In the genomic region with DNA sequence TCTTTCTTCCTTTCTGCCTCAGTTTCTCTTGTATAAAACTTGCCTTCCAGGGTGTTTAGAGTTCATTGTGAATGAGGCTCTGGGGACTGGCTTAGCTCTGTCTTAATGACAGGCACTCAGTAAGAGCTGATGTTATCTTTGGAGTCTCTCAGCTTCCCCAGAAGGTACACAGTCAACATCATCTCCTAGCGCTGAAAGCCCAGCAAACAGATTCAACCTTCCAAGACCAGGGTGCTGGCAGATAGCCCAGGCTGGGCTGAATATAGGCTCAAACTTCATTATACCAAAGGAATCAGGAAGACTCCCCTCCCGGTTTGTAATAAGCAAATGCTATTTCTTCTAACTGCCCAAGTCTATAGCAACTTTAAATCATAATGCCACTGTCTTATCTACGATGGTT, we compare ENCODE assay signal across 14 mouse cellular contexts. TPM values are rescaled to one million over a fixed set of nuclear protein-coding genes. Genes with fewer than 3 reads are reported as not detected.
DNase-seq lines count a peak whose midpoint lies in the region; ATAC-seq lines count a peak whose summit lies in the region.
"Had no signal": no experiment of that assay in that cellular context is flagged by ENCODE, and none has a peak within 500 bp of the region (broad histone marks: within the 10 kb centered on the region; RNA-seq: fewer than 3 reads in every experiment).

No protein-coding gene starts in this region.

- no peak overlapping the region for H3K4me2 ChIP-seq in forebrain, embryonic 12.5 days
- no peak overlapping the region for H3K4me2 ChIP-seq in forebrain, embryonic 14.5 days (ENCODE audit: low read length)
- H3K4me2 ChIP-seq in kidney, embryonic 15.5 days = no peak overlapping the region
- H3K4me2 ChIP-seq in midbrain, embryonic 13.5 days (replicated peaks) = no peak overlapping the region
- H3K4me2 ChIP-seq: lung, embryonic 15.5 days had no signal

- H3K27me3 ChIP-seq in forebrain, embryonic 12.5 days = peaks cover 7% of the 10 kb centered on the region; the same call in 1 of the 2 replicates
- no peaks in the 10 kb centered on the region for H3K27me3 ChIP-seq in forebrain, embryonic 14.5 days (replicated peaks; ENCODE audit: control insufficient read depth, insufficient read depth, low read length)
- H3K27me3 ChIP-seq in kidney, embryonic 15.5 days = peaks cover 10% of the 10 kb centered on the region; the same call in 1 of the 2 replicates
- H3K27me3 ChIP-seq in midbrain, embryonic 13.5 days = peaks cover 3% of the 10 kb centered on the region; the same call in 1 of the 2 replicates
- H3K27me3 ChIP-seq: neural tube, embryonic 12.5 days had no signal

- no peak overlapping the region for H3K9ac ChIP-seq in forebrain, embryonic 12.5 days
- no peak overlapping the region for H3K9ac ChIP-seq in forebrain, embryonic 14.5 days (ENCODE audit: low read length)
- no peak overlapping the region for H3K9ac ChIP-seq in kidney, embryonic 15.5 days
- no peak overlapping the region for H3K9ac ChIP-seq in midbrain, embryonic 13.5 days (replicated peaks)
- H3K9ac ChIP-seq: lung, embryonic 15.5 days had no signal

- 0 out of 2 replicates have a peak overlapping the region, but pooled peaks have one; percentile 13 for H3K27ac ChIP-seq in forebrain, embryonic 12.5 days
- no peak overlapping the region for H3K27ac ChIP-seq in forebrain, embryonic 14.5 days (ENCODE audit: low read depth, low read length)
- H3K27ac ChIP-seq in kidney, embryonic 15.5 days = 0 out of 2 replicates have a peak overlapping the region, but pooled peaks have one; percentile 18
- peak overlapping the region; percentile 95 for H3K27ac ChIP-seq in midbrain, embryonic 13.5 days
- H3K27ac ChIP-seq: lung, embryonic 15.5 days; neural tube, embryonic 12.5 days had no signal

- no peak for ATAC-seq in forebrain, embryonic 12.5 days (ENCODE audit: low FRiP score)
- ATAC-seq in forebrain, embryonic 14.5 days = no peak
- no peak for ATAC-seq in kidney, embryonic 15.5 days (replicated peaks; ENCODE audit: low FRiP score)
- ATAC-seq in midbrain, embryonic 13.5 days = no peak
- ATAC-seq: activated CD4-positive, CD25-positive, alpha-beta regulatory T cell, adult 4 months; inflammation-experienced regulatory T-cells, adult 6 months had no signal

- DNase-seq in forebrain, embryonic 14.5 days (ENCODE audit: low spot score) = no peak
- no peak for DNase-seq in kidney, adult 9 months
- peak; percentile 71 for DNase-seq in MN1 (ENCODE audit: low spot score)
- DNase-seq in yolk sac, embryonic 10.5 days (ENCODE audit: low spot score) = no peak
- DNase-seq in thymus, postnatal 25 days = no peak
- DNase-seq: cerebellum, adult 8-10 months had no signal

- peaks cover 8% of the 10 kb centered on the region; the same call in 1 of the 2 replicates for H3K36me3 ChIP-seq in forebrain, embryonic 12.5 days (replicated peaks)
- H3K36me3 ChIP-seq in forebrain, embryonic 14.5 days (ENCODE audit: control insufficient read depth, insufficient read depth, low read length) = no peaks in the 10 kb centered on the region
- no peaks in the 10 kb centered on the region for H3K36me3 ChIP-seq in kidney, embryonic 15.5 days
- H3K36me3 ChIP-seq in midbrain, embryonic 13.5 days = 0 out of 2 replicates have a peak, but pooled peaks cover 2% of the 10 kb centered on the region
- H3K36me3 ChIP-seq: lung, embryonic 15.5 days; neural tube, embryonic 12.5 days had no signal

- 87% methylated on average over 3 of the region's 3 CpGs for WGBS in forebrain, embryonic 12.5 days
- 72% methylated on average over 3 of the region's 3 CpGs for WGBS in forebrain, embryonic 14.5 days
- 67% methylated on average over 3 of the region's 3 CpGs for WGBS in kidney, embryonic 15.5 days
- WGBS in midbrain, embryonic 13.5 days = 87% methylated on average over 3 of the region's 3 CpGs

- no peak overlapping the region for H3K4me3 ChIP-seq in forebrain, embryonic 12.5 days (replicated peaks)
- no peak overlapping the region for H3K4me3 ChIP-seq in forebrain, embryonic 14.5 days (ENCODE audit: low read depth, low read length)
- no peak overlapping the region for H3K4me3 ChIP-seq in kidney, embryonic 15.5 days (replicated peaks)
- no peak overlapping the region for H3K4me3 ChIP-seq in midbrain, embryonic 13.5 days (replicated peaks)
- H3K4me3 ChIP-seq: lung, embryonic 15.5 days; megakaryocyte, embryonic 14.5 days; neural tube, embryonic 12.5 days had no signal

- H3K9me3 ChIP-seq in forebrain, embryonic 12.5 days = no peaks in the 10 kb centered on the region
- no peaks in the 10 kb centered on the region for H3K9me3 ChIP-seq in forebrain, embryonic 14.5 days (replicated peaks; ENCODE audit: control insufficient read depth, low read length)
- no peaks in the 10 kb centered on the region for H3K9me3 ChIP-seq in kidney, embryonic 15.5 days (replicated peaks)
- H3K9me3 ChIP-seq in midbrain, embryonic 13.5 days = no peaks in the 10 kb centered on the region
- H3K9me3 ChIP-seq: lung, embryonic 15.5 days; neural tube, embryonic 12.5 days had no signal

- peaks cover 65% of the 10 kb centered on the region for H3K4me1 ChIP-seq in forebrain, embryonic 12.5 days
- peaks cover 55% of the 10 kb centered on the region for H3K4me1 ChIP-seq in forebrain, embryonic 14.5 days (ENCODE audit: control insufficient read depth, insufficient read depth, low read length)
- H3K4me1 ChIP-seq in kidney, embryonic 15.5 days = peaks cover 52% of the 10 kb centered on the region
- peaks cover 82% of the 10 kb centered on the region for H3K4me1 ChIP-seq in midbrain, embryonic 13.5 days (replicated peaks)

RNA-seq across cellular contexts. Expression of a gene that starts 1.2 kb away (rescaled TPM):
- 16.3 and 18.0 TPM in 2 replicates for polyA plus RNA-seq in forebrain, embryonic 12.5 days (2016; fragmentation: Nextera tagmentation; extraction: Ambion mirVana)
- polyA plus RNA-seq in forebrain, embryonic 14.5 days (2014; fragmentation: Nextera tagmentation; extraction: Ambion mirVana) = 24.5 and 26.1 TPM in 2 replicates
- 13.2 and 14.3 TPM in 2 replicates for polyA plus RNA-seq in kidney, embryonic 15.5 days (2015; fragmentation: Nextera tagmentation; extraction: Ambion mirVana)
- 28.8 and 32.1 TPM in 2 replicates for polyA plus RNA-seq in midbrain, embryonic 13.5 days (2015; fragmentation: Nextera tagmentation; extraction: Ambion mirVana)

RNA-seq across cellular contexts. Expression of a gene that starts 38.7 kb away (rescaled TPM):
- 32.7 and 37.9 TPM in 2 replicates for polyA plus RNA-seq in forebrain, embryonic 12.5 days (2016; fragmentation: Nextera tagmentation; extraction: Ambion mirVana)
- 13.9 and 15.6 TPM in 2 replicates for polyA plus RNA-seq in forebrain, embryonic 14.5 days (2014; fragmentation: Nextera tagmentation; extraction: Ambion mirVana)
- 22.8 and 24.2 TPM in 2 replicates for polyA plus RNA-seq in kidney, embryonic 15.5 days (2015; fragmentation: Nextera tagmentation; extraction: Ambion mirVana)
- 17.3 and 18.8 TPM in 2 replicates for polyA plus RNA-seq in midbrain, embryonic 13.5 days (2015; fragmentation: Nextera tagmentation; extraction: Ambion mirVana)

RNA-seq across cellular contexts. Expression of a gene that starts 57.0 kb away (rescaled TPM):
- 39.4 and 45.6 TPM in 2 replicates for polyA plus RNA-seq in forebrain, embryonic 12.5 days (2016; fragmentation: Nextera tagmentation; extraction: Ambion mirVana)
- 7.3 and 12.8 TPM in 2 replicates for polyA plus RNA-seq in forebrain, embryonic 14.5 days (2014; fragmentation: Nextera tagmentation; extraction: Ambion mirVana)
- polyA plus RNA-seq in kidney, embryonic 15.5 days (2015; fragmentation: Nextera tagmentation; extraction: Ambion mirVana) = 38.9 and 56.4 TPM in 2 replicates
- polyA plus RNA-seq in midbrain, embryonic 13.5 days (2015; fragmentation: Nextera tagmentation; extraction: Ambion mirVana) = 10.8 and 11.1 TPM in 2 replicates
